Mouse (Mus musculus) bone marrow, adult 2 months (tissue): ENCODE results near the gene Hnrnpa0. TPM values are rescaled to one million over a fixed set of nuclear protein-coding genes. Genes with fewer than 3 reads are reported as not detected.

Experiments
- H3K27ac ChIP-seq: fragments of 200-500 bp; 2 replicates; pipeline ENCODE4 v1.5.1; 2012; ENCODE audit warnings: low read depth, mild to moderate bottlenecking, control low read depth, inconsistent platforms, low read length; ENCODE audit not compliant: control insufficient read depth, poor library complexity, insufficient read depth
- H3K4me1 ChIP-seq: fragments of 200-500 bp; 2 replicates; pipeline ENCODE4 v1.6.1; 2011; ENCODE audit warnings: low read length; ENCODE audit not compliant: control insufficient read depth, insufficient read depth
- H3K4me3 ChIP-seq: fragments of 200-500 bp; replicated peaks from 2 replicates; pipeline ENCODE3; 2011; ENCODE audit warnings: mild to moderate bottlenecking, low read depth, low read length, control low read depth; ENCODE audit not compliant: control insufficient read depth
- CTCF ChIP-seq: fragments of 200-500 bp; IDR thresholded peaks from 2 replicates; pipeline ENCODE4 v1.5.1; 2011; ENCODE audit warnings: low read length, control low read depth; ENCODE audit not compliant: control insufficient read depth, insufficient read depth
- POLR2A ChIP-seq: fragments of 200-500 bp; IDR thresholded peaks from 2 replicates; pipeline ENCODE4 v1.6.1; 2011; ENCODE audit warnings: low read depth, mild to moderate bottlenecking, control low read depth, low read length, borderline replicate concordance; ENCODE audit not compliant: control insufficient read depth
- WGBS: fragments of 180-500 bp; shearing (Covaris S2); methylation state at CpG from one replicate; pipeline ENCODE4 v1.1.7; 2018; 5-methylcytosine and 5-hydroxymethylcytosine counted together
- polyA plus RNA-seq: library from polyadenylated mRNA; stranded (reverse); fragments of >200 nt; gene quantifications from 2 replicates; pipeline ENCODE4 v1.2.4, GENCODE M21; 2011; ENCODE audit warnings: low replicate concordance; ENCODE audit not compliant: missing spikeins, insufficient read depth, insufficient read length

Hnrnpa0 gene
- polyA plus RNA-seq, 1 experiment = 58.4 TPM

GRCm38 (mm10) chr13:58123381-58123780 lies 5.0 kb downstream of the Hnrnpa0 start:
- Histone ChIP-seq H3K27ac (no peak overlapping the region), H3K4me1 (no peaks in the 10 kb centered on the region), H3K4me3 (no peak overlapping the region)
- 86% methylated on average over 8 of the region's 8 CpGs for WGBS
- TF ChIP-seq POLR2A = no peak
- no peak for TF ChIP-seq CTCF

GRCm38 (mm10) chr13:58122786-58123297 lies 5.5 kb downstream of the Hnrnpa0 start:
- H3K4me3 ChIP-seq = no peak overlapping the region
- no peak overlapping the region for H3K27ac ChIP-seq
- no peak for TF ChIP-seq POLR2A
- no peak for TF ChIP-seq CTCF
- 83% methylated on average over 10 of the region's 10 CpGs for WGBS
- H3K4me1 ChIP-seq = no peaks in the 10 kb centered on the region

- H3K4me3 ChIP-seq = no peak overlapping the region
- no peak for TF ChIP-seq POLR2A
- TF ChIP-seq CTCF = peak; percentile 64
- 32% methylated on average over 8 of the region's 8 CpGs for WGBS
- no peaks in the 10 kb centered on the region for H3K4me1 ChIP-seq
- no peak overlapping the region for H3K27ac ChIP-seq
These were observed 10.9 kb downstream of the Hnrnpa0 start for GRCm38 (mm10) chr13:58117318-58118017.

GRCm38 (mm10) chr13:58116801-58117200 lies 11.6 kb downstream of the Hnrnpa0 start:
- H3K4me3 ChIP-seq = no peak overlapping the region
- TF ChIP-seq CTCF = no peak
- H3K27ac ChIP-seq = no peak overlapping the region
- 53% methylated on average over 2 of the region's 2 CpGs for WGBS
- H3K4me1 ChIP-seq = no peaks in the 10 kb centered on the region

- TF ChIP-seq CTCF (no peak), POLR2A (no peak)
- WGBS = 3% methylated on average over 13 of the region's 13 CpGs
These were observed 13.1 kb downstream of the Hnrnpa0 start for GRCm38 (mm10) chr13:58115227-58115626.

GRCm38 (mm10) chr13:58113061-58113900 lies 15.1 kb downstream of the Hnrnpa0 start, which contains the start of gene Klhl3:
Gene Klhl3 (minus strand): TSS chr13:58113592.
- 1% methylated on average over 35 of the region's 35 CpGs for WGBS
- no peak for TF ChIP-seq POLR2A
- TF ChIP-seq CTCF = no peak
- Histone ChIP-seq H3K4me3 (peak within 1 kb of the TSS; percentile 38), H3K4me1 (no peaks in the 10 kb centered on the region), H3K27ac (no peak within 1 kb of the TSS)

More at GRCm38 (mm10) chr13:58115227-58115626, 13.1 kb downstream of the Hnrnpa0 start:
- Histone ChIP-seq H3K4me3 (no peak overlapping the region), H3K4me1 (no peaks in the 10 kb centered on the region), H3K27ac (no peak overlapping the region)

- Histone ChIP-seq H3K4me3 (peak overlapping the region; percentile 36), H3K27ac (no peak overlapping the region), H3K4me1 (no peaks in the 10 kb centered on the region)
- 2% methylated on average over 11 of the region's 11 CpGs for WGBS
- no peak for TF ChIP-seq POLR2A
- no peak for TF ChIP-seq CTCF
These were observed 15.7 kb downstream of the Hnrnpa0 start for GRCm38 (mm10) chr13:58112601-58113041.

GRCm38 (mm10) chr13:58112191-58112590 lies 16.2 kb downstream of the Hnrnpa0 start:
- H3K4me3 ChIP-seq = no peak overlapping the region
- no peak overlapping the region for H3K27ac ChIP-seq
- WGBS = 24% methylated on average over 10 of the region's 10 CpGs
- no peak for TF ChIP-seq POLR2A
- no peak for TF ChIP-seq CTCF
- H3K4me1 ChIP-seq = no peaks in the 10 kb centered on the region
